Mouse (Mus musculus) granulocyte monocyte progenitor cell, adult 5-6 weeks (primary cell): ENCODE data around the gene Alk. TPM values are rescaled to one million over a fixed set of nuclear protein-coding genes. Genes with fewer than 3 reads are reported as not detected.
"Not testable (repeated sequence)": the region's sequence is repeated elsewhere in the genome, so short reads cannot be mapped to it uniquely, and the experiment has no call there.

Experiments
- ATAC-seq: replicated peaks from 2 replicates; pipeline ENCODE4 v1.8.0; 2016; ENCODE audit warnings: mild to moderate bottlenecking, moderate TSS enrichment, inconsistent platforms; ENCODE audit not compliant: poor library complexity, severe bottlenecking
- total RNA-seq, 2 experiments: library from RNA; stranded (forward) in 1 of 2; stranded (reverse) in 1 of 2; fragments of 200-712, 200-1000 nt in 1 of 2; fragments of >200 nt in 1 of 2; fragmentation: Nextera tagmentation in 1 of 2; gene quantifications; 2 replicates each; pipeline ENCODE4 v1.2.3; 2014 to 2017

The Alk gene
- total RNA-seq, 2 experiments from 2014 or later: not detected

DNA sequence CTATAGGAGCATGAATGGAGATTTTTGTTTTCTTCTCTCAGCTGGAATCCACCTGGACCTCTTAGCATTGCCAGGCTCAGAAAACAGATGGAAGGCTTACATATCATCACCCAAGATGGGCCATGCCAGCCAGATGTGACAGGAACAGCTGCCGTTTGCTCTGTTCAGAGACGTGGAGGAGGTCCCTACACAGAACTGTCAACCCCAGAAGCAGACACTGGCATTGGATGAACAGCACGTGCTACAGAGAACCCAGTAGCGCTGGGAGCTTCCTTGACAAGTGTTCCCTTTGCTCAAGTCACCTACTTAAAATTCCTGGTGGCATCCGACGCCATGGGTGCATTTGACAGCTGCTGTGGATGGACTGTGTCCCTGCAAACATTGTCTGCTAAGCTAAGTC lies 72.2 kb downstream of the Alk start:
- ATAC-seq: no peak

DNA sequence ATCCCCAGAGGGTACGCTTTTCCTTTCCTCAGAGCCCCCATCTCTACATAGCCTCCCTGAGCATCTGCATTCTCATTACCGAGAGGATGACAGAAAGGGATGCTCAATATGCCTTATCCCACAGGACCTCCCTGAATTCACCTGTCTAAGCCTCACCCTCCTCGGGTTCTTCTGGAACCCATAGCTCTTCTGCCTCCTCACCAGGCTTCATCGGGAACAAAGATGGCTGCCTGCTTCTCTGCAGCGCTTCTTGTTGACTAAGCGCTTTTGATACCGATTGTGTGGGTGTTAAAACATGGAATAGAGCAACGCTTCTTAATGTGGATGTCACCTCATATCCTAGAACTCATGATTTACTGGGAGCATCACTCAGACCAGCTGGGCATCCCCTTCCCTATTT lies 75.9 kb downstream of the Alk start:
- ATAC-seq: no peak

DNA sequence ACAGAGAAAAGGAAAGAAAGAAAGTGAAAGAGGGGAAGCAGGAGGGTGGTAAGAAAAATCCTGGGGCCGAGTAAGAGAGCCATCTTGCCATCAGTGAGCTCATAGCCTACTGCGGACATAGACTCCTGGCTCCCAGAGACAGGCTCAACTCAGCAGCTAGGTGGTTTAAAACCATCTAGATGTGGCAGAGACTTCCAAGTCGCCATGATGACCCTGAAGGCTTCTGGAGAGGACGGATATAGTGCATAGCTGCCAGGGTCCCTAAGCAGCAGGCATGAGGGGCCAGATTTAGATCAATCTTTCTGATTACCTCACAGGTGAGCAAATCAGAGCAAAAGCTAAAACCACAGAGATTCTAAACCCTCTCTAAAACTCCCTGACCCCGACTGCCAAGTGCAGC lies 76.9 kb downstream of the Alk start:
- no peak for ATAC-seq

DNA sequence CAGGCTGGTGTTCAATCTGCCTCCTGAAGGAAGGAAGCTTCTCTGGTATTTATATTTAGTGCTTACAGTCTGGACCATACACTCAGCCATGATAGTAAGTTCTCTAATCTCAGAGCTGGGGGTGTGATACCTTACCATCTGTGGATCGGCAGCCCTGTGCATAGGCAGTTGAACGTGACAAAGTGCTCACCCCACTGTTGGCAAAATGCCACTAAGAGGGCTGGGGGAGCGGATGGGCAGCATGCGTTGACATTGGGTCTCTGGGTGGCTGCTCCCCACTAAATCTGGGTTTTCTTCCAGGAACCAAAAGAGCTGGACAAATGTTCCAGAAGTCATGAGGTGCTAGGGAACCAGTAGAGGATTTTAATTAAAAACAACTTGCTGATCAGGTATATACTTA lies 78.1 kb downstream of the Alk start:
- no peak for ATAC-seq

DNA sequence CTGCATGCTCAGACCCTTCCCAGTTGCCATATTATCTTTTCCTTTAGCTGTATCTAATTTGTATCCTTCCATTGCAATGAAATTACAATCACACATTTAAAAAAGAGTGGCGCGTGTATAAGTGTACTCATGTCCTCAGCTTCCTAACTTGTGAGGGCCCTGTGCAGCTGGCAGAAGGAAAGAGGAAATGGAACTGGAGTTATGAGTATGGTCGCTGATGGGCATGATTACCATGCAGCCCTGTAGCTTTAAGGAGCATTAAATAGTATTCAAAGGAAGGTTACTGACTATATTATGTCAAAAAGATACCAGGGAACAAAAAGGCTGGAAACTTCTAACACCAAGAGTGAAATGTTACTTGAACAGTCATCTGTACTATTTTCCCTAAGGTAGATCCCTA lies 79.6 kb downstream of the Alk start:
- ATAC-seq: no peak

DNA sequence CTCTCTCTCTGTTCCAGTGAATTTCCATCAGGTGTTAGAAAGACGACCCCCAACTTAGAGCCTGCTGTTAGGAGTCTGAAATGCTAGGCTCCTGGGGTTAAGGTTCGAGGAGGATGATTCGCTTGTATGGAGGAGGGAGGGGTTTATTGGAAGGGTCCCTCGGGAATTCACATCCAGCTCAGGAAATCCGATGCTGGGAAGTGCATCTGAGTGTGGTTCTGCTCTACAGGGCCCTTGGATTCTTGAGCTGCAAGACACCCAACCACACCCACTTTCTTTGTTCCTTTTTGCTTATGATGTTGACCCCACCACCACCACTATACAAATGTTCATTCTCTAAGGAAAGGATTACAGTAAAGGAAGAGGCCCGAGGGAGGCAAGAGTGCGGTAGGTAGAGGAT lies 81.4 kb downstream of the Alk start:
- no peak for ATAC-seq

GRCm38 (mm10) chr17:72522381-72522780 lies 82.0 kb downstream of the Alk start:
- peak; percentile 65; the same call in 1 of the 2 replicates for ATAC-seq

GRCm38 (mm10) chr17:72521353-72521752 lies 83.1 kb downstream of the Alk start:
- no peak for ATAC-seq

DNA sequence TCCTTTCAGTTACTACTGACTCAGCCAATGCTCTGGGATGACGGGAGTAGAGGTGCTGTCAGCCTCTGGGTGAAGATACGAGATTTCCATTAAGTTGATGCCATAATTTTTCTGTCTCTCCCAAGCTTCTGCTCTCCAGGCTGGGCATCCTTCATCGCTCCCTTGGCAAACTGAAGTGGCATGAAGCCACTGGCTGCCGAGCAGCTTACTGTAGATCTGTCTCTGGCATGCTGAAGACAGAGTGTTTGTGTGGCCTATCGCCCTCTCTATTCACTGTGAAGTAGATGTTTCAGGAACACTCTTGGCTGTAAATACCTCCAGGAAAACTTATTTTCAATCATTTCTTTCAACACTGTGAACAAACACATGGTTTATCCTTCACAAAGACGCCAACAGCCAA lies 93.7 kb downstream of the Alk start:
- ATAC-seq: no peak

GRCm38 (mm10) chr17:72508678-72509394 lies 95.6 kb downstream of the Alk start:
- no peak for ATAC-seq

- no peak for ATAC-seq
These were observed 99.2 kb downstream of the Alk start for GRCm38 (mm10) chr17:72505213-72505612.

DNA sequence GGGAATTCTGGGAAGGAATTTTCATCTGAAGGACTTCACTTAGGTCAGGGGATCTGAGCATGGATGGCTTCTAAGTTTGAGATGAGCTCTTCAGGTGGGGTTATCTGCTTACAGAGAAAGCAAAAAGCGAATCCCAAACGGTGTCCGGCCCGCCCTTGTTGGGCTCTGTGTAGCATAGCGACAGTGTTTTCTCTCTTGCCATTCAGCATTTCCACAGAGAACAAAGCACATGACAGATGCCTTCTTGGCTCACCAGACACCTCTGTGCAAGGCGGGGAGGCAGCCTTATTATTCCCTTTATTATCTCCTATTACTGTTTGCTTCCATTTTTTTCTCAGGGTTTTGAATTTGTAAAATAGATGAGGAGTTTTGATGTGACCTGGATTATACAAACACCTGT lies 99.8 kb downstream of the Alk start:
- no peak for ATAC-seq

DNA sequence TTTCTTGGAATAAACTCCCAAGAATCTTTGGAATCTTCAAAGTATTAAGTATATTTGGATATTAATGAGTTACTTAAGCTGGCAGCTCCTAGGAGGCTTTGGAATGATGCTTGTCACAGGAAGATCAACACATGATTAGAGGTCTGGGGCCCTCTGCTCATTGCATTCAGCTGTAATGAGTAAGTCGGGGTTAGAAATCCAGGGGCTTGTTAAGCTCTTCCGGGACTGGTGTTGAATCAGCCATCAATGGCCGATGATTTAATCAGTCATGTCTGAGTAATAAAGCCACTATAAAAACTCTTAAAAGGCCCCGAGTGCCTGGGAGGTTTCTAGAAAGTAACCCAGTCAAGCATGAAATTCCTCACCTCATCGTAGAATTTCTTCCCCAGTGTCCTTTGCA lies 109.0 kb downstream of the Alk start:
- no peak for ATAC-seq

DNA sequence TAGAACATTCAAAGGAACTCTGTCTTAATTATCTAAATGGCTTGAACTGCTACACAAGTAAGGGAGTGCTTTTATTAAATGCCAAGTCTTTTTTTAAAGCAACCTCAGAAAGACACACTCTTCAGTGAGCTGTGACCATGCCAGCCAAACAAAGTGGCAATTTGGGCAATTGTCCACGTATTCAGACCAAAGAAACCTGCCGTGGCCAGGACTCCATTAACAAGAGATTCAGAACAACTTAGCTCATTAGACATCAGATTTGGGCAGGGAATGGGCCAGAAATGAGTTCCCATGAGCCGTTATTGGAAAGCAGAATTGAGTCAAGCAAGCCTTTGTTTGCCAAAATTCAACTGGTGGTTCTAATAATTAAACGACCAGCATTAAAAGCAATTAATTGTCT lies 118.8 kb downstream of the Alk start:
- ATAC-seq: no peak

DNA sequence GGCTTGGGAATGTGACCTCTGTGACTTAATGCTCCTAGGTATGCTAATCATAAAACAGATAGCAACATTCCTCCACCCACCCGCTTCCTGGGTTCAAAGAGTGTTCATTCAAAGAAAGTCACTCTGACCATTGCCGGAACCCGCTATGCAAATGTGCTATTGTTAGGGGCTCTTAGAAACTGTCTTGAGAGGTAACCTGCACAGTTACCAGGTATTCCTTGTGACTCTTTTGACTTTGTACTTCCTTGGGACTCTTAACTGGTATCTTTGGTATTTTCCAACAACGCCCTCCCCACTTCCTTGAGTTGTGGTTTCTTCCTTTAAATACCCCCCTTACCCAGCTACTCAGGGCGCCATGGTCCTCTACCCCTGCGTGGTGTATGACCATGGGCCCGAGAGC lies 125.2 kb downstream of the Alk start:
- ATAC-seq: not testable (repeated sequence)

DNA sequence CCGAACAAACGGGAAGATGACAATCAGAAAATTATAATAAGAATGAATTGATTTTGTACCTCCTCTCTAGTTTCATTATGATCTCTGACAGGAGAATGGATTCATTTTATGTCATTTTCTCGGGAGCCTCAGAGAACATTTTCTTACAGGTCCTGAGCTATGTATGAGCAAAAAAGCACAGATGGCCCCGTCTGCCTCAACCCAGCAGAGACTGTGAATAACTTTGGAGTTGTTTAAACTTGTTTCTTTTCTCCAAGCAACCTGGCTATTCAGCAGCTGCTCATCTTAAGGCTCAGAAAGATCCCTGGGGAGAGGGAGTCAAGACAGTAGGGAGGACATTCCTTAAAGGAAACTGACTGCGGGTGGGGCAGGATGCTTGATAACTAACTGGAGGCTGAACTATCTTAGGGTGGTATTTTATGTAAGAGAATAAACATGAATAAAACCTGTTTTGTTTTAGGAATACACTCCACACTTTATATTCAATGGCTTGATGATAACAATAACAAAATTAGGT lies 126.5 kb downstream of the Alk start:
- ATAC-seq: no peak

- no peak for ATAC-seq
These were observed 127.5 kb downstream of the Alk start for GRCm38 (mm10) chr17:72476956-72477355.

DNA sequence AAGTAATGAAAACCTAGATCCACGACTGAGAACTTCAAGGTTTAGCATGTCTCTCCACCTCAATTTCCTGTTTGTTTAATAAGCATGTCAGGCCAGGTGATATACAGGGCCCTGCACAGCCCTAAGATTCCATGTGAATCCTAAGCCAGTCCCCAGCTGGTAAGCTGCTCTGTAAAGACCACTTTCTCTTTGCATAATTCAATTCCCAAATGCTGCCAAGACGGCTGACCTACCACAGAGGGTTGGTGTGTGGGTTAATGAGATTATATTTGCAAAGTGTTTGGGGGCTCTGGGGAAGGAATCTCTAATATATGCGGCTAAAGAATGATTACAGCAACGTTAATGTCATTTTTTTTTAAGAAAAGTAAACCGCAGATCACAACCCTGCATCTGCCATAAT lies 130.3 kb downstream of the Alk start:
- no peak for ATAC-seq

DNA sequence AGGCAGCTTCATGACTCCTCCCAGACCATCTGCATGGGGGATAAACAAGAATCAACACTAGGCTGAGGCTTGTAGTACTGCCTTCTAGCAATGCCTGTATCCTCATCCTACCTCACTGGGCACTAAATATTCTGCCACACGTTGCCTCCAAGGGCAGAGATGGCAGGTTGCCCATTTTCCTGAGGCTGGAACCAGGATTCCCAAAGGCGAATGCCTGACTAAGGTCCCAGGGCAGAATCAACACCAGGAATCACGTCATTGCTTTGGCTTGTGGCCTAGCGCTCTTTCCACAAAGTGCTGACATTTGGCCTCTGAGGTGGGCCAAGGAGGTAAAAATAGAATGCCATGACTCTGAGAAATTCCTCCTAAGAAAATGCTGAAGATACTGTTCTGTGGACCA lies 155.9 kb downstream of the Alk start:
- no peak for ATAC-seq

DNA sequence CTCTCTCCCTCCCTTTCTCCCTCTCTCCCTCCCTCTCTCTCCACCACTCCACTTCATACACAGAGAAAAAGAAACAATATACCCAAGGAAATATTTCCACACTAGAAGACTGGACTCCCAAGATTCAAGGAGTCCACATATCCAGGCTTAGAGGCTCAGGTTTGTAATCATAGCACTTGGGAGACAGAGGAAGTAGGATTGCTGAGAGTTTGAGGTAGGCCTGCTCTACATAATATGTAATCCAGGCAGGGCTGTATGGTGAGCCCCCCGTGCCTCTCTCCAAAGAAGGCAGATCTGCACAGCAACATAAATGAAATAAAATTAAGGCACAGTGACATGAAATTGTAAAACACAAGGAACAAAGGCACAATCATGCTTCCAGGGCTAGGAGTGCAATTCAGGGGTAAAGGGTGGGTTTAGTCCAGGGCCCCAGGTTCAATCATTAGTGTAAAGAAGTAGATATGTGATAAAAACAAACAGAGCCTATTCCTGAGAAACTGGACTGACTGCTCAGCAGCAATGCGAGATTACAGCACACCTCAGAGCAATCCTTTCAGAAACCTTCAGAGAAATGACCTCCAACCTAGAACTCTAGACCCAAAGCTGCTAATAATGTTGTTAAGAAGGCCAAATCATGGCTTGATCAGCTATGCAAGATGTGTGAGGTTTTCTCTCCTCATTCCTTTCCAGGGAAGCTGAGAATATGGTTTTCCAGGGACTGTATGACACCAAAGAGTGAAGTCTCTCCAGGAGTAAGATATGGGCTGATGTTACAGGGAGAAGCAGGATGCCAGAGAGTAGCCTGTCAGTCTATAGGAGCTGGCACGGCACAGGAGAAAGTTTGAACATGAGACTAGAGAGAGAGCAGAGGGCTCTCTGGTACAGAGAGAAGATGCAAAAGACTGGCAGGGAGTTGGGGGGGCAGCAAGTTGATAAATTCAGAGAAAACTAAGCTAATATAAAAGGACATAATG lies 158.9 kb downstream of the Alk start:
- no peak for ATAC-seq

DNA sequence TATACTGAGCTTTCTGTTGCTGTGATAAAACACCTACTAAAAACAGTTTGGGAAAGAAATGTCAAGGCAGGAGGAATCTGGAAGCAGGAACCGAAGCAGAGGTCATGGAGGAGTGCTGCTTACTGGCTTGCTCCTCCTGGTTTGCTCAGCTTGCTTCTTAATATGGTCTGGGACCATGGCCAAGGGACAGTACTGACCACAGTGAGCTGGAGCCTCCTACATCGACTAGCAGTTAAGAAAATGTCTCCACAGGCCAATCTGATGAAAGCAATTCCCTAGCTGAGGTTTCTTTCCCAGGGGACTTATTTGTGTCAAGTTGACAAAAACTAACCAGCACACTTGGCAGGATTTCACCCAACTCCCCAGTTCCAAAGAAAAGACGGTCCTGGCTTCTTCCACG lies 187.0 kb downstream of the Alk start:
- no peak for ATAC-seq
